Mouse (Mus musculus) megakaryocyte-erythroid progenitor cell, adult 5-6 weeks (primary cell): ENCODE data around the gene Cemip. TPM values are rescaled to one million over a fixed set of nuclear protein-coding genes. Genes with fewer than 3 reads are reported as not detected.

Source experiments
- ATAC-seq: replicated peaks from 2 replicates; pipeline ENCODE4 v1.8.0; 2016; ENCODE audit warnings: mild to moderate bottlenecking, inconsistent platforms; ENCODE audit not compliant: severe bottlenecking, poor library complexity, low FRiP score, low TSS enrichment
- total RNA-seq, 2 experiments: library from RNA; stranded (forward) in 1 of 2; stranded (reverse) in 1 of 2; fragments of 200-1000, 215-1000 nt in 1 of 2; fragments of >200 nt in 1 of 2; fragmentation: Nextera tagmentation in 1 of 2; gene quantifications; 2 replicates each; pipeline ENCODE4 v1.2.3; 2014 to 2017

Cemip gene
- total RNA-seq, 2 experiments from 2014 or later, result 1.2 TPM; not detected in 1

- ATAC-seq, result no peak
Measured at GRCm38 (mm10) chr7:84100672-84101071, 14.4 kb upstream of the Cemip start.

GRCm38 (mm10) chr7:84098098-84098497 is 11.8 kb upstream of the Cemip start:
- ATAC-seq, result no peak

DNA sequence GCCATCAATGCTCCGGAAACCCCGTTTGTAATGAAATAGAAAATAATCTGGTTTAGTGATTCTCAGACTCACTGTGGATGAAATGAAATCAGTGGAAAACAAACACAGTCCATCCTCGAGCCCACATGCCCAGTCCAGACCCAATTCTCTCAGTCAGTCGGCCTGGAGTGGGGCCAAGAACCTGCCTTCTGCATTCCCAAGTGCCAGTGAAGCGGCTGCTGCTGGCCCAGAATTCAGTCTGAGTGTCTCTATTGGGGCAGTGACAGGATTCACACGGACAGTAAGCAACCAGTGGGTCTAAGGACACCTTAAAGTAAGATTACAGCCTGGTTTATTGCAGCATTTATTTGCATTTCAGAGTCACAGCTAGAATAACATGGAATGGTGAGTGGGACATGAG is 10.2 kb upstream of the Cemip start:
- ATAC-seq, result no peak

DNA sequence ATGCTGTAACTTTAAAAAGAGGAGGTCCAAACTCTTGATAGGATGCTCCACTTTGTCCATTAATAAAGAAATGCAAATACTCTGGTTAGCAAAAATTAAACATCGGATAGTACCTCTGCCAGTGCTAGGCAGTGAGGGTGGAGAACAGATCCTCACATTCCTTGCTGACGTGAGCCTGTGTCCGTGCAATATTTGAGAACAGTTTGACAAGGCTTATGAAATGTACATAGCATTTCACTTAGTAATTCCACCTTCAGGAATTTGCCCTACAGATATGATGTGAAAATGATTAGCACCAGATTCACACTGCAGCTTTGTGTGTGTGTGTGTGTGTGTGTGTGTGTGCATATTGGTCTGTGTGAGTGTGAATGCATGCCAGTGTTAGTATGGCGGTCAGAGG is 4.5 kb upstream of the Cemip start:
- no peak for ATAC-seq

- ATAC-seq, result no peak
Measured at GRCm38 (mm10) chr7:84089777-84090176, 3.5 kb upstream of the Cemip start.

DNA sequence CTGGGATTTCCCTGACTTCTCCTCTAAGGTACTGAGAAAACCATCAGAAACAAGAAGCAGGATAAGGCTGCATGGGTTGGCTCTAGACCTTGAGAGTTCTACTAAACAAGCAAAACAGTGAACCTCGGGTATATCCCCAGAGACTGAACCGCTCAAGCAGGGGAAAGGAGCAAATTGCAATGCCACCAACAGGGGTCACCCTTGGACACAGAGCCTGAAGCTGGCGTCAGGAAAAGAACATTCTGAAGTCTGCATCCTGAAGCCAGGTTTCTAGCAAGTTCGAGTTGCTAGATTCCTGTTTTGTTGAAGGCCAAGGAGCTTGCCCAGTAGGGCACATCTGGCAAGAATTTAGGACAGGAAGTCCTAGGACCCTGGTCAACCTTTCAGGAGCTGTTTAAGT is 2.7 kb upstream of the Cemip start:
- ATAC-seq, result peak; percentile 65; the same call in 1 of the 2 replicates

- ATAC-seq, result no peak
Measured at GRCm38 (mm10) chr7:84088191-84088590, 1.9 kb upstream of the Cemip start.

DNA sequence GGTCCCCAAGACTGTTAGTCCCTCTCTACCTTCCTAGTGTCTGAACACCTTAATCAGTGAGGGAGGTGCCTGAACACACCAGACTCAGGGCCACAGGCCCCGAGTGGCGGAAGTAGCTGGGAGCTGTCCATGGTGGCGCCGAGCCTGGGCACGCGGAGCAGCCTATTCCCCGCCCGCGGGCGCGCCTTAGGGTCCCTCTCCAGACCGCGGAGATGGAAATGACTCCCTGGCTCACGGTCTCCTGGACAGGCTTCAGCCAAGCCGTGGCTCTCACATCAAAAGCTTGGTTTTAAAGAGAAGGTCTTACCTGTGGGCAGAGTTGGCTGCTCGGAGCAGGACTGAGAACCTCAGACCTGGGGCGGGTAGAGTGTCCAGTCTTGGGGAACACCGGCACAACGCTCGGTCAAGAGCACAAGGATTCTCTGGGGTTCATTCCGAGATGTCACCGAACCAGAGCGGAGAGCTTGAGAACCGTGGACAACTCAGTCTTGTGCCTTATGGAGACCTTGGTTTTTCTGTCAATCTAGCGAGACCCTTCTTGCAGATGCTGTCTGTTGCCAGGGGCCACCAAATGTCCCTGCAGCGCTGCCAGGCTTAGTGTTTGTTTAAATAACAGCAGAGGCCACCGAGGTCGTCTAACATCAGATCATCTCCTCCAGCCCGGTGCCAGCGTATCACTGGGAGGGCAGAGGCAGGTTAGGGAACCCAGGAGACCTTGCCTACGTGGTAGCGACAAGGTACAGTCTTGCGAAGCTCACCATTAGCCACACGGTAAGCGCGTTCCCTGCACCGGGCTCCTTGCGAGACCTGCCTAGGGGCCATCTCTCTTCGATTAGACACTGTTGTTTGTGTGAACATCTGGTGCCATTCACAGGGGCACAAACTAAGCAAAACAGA is 1.0 kb downstream of the Cemip start:
- ATAC-seq, result peak; percentile 84

GRCm38 (mm10) chr7:84077257-84078013 is 8.9 kb downstream of the Cemip start:
- ATAC-seq, result no peak

DNA sequence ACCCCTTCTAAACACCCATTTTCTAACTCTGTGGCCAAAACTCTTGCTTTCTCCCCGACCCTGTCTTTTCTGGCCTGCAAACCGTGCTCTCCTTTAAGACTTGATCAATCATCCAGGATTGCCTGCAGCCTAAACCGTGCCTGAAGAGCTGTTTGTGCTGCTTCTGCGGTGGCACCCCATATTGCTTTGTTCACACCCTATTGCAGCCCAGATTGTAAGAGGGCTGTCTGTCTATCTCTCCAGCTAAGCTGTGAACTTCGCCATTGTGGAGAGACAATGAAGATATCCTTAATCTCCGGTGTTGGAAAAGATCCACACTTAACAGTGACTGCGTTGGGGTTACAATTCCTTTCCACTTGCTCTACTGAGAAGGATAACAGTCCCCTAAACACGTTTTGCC is 12.0 kb downstream of the Cemip start:
- ATAC-seq, result no peak

DNA sequence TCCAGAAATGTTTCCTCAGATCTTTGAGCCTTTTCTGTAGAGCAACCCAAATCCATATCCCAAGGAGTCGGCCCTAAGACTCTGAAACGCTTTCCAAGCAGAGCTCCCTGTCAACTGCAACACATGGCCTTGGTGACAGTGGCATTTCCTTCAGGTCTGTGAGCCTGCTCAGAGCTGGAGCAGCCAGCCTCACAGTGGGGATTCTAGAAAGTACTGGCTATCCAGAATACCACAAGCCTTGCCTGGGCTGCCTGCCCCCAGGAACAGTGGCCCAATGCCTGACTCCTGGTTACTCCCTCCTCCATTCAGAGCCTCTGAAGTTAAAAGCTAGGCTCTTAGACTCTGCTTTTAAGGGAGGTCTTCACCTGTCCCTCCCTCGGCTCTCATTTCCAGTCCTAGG is 12.4 kb downstream of the Cemip start:
- no peak for ATAC-seq

DNA sequence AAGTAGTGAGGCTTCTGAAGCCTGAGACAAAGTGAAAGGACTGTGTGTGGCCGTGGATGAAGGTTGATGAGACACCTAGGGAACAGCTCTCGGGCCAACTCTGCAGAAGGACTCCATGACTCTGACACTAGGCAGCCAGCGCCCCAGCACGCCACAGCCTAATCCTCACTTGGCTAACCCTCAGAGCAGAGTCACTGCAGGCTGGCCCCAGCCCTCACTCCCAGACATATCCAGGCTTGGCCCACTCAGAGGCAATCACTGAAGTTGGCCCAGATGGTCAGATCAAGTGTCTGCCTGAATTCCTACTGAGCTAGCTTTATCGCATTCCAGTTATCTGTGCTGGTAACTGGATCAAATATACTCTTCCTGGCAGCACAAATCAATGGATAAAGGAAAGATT is 17.4 kb downstream of the Cemip start:
- ATAC-seq, result no peak

DNA sequence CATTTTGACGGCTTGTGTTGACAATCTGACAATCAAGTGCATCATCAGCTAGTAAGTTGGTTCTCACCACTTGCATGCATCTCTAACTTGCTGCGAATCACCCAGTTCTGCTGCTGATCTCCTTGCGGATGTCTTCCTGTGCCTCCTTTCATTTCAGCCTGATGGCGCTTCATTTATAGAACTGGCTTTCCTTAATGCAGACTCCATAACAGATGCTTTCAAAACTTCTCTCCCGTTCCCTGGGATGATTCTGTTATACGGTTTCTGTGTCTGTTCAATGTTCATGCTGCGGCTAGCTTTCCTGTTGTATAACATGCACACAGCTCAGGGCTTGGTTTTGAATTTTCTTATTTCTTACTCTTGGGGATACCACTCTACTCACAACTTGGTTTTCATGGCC is 26.5 kb downstream of the Cemip start:
- no peak for ATAC-seq

- no peak for ATAC-seq
Measured at GRCm38 (mm10) chr7:84055961-84056629, 30.2 kb downstream of the Cemip start.

DNA sequence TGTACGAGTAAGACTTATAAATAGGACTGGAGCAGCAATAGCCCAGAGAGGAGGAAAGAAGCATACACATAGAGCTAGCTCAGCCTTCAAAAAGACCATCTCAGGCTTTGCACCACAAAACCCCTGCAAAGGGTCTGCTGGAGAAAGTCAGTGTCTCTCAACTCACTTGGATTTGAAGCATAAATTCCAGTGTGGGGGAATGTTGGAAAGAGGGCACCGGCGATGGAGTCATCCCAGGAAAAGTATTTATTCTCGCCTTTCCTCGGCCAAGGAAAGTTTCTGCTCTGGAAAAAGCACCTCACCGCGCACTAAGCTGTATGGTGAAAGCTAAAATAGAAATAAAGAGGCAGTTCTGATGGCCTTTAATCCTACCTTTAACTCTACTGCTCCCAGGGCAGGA is 32.4 kb downstream of the Cemip start:
- no peak for ATAC-seq

DNA sequence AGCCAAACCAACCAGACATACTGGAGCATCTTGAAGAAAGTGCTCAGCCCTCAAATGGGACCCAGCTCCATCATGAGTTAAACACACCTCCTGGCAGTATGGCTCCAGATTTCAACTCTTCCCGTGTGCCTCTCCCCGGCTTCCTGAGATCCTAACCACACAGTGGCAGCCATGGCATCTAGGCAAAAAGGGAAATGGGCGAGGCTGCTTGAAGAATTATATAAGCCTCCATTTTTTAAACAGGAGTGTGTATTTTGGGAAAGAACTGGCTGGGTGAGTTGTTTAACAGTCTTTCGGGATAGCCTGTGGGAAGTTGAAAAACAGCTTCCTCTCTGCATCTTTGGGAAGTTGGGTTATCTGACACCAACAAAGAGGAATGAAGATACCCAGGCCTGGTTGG is 34.9 kb downstream of the Cemip start:
- ATAC-seq, result no peak

- no peak for ATAC-seq
Measured at GRCm38 (mm10) chr7:84045546-84045945, 40.8 kb downstream of the Cemip start.

DNA sequence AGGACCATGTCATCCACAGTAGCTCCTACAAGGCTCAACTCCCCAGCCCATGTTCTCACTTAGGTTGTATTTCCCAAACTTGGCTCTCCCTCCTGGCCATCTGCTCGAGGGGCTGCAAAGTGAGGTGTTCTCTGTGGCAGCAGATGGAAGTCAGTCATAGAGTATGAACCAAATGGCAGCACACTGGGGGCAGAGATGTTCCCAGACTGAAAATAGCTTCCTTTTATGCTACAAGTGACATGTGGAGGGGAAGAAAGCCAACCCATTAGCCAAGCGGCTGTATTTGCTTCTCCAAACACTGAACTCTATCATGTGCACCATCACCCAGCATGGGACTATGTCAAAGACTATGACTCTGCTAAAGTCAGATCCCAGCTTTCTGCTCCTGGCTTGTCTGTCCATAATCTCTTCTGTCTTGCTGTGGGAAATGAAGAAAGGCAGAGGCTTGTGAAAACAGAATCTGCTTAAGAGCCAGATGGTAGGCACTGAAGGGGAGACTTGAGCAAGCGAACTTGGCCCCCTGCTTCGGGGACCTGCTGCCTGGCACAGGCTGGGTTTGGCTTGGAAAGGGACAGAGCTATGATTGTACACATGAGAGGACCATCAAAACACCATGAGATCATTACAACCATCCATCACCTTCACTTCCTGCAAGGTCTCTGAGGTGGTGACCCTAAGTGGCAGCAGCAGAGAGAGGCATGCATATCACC is 41.6 kb downstream of the Cemip start:
- no peak for ATAC-seq

DNA sequence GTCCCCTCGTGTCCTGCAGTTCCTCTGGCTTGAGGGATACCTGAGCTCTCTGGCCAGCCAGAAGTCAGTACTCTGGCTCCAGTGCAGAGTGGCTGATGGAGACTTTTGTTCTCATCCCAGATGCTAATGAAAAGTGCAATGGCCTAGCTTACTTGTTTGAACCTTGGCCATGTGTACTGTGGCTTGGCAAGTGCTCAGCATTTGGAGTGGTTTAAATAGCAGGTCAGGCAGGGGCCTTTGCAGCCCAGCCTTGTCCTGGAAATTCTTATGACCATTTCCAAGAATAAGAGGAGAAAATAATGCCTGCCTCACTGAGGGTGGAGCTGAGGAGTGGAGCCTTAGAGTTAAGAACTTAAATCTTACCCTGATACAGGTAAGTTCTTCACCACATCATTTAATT is 43.6 kb downstream of the Cemip start:
- ATAC-seq, result no peak
